Mouse (Mus musculus) lung, postnatal 0 days (tissue): ENCODE measurements around the gene Jph4.

Source experiments
- CTCF ChIP-seq: IDR thresholded peaks from 2 replicates; pipeline ENCODE4 v1.5.1; 2016; ENCODE audit warnings: antibody characterized with exemption, mild to moderate bottlenecking
- EP300 ChIP-seq: IDR thresholded peaks from 2 replicates; pipeline ENCODE4 v1.6.1; 2016; ENCODE audit warnings: antibody characterized with exemption, mild to moderate bottlenecking, control low read depth

DNA sequence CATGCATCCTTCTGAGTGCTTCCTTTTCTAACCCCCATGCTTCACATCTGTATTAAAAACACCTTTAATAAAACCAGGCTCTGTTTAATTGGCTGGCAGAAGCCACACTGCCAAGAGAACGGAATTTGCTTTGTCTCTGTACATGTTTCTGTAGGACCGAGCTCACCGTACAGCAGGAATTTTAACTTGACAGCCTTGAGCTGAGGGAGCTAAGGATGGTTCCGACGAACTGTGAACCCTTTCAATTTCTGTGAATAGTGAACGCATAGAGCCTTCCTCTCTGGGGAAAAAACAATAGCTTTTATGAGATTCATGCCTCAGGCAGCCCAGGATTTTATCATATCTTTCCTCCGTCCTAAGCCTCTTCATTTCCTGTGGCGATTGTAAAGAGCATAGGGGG lies 5.6 kb upstream of the Jph4 start:
- TF ChIP-seq CTCF (no peak), EP300 (no peak)
